Mouse (Mus musculus) midbrain, embryonic 12.5 days (tissue): ENCODE measurements around the gene Sept9. TPM values are rescaled to one million over a fixed set of nuclear protein-coding genes. Genes with fewer than 3 reads are reported as not detected.
"Not testable (repeated sequence)": the region's sequence is repeated elsewhere in the genome, so short reads cannot be mapped to it uniquely, and the experiment has no call there.

Experiments used
- ATAC-seq: fragments of 200-750 bp; cut with Nextera tagmentation; 2 replicates; pipeline ENCODE4 v1.8.0; 2017; ENCODE audit warnings: low read depth, moderate TSS enrichment, moderate library complexity; ENCODE audit not compliant: low FRiP score
- H3K27ac ChIP-seq: fragments of 300-500 bp; sonication (generic); replicated peaks from 2 replicates; pipeline ENCODE4 v1.5.1; 2016; ENCODE audit warnings: mild to moderate bottlenecking
- H3K27me3 ChIP-seq: fragments of 300-500 bp; sonication (generic); 2 replicates; pipeline ENCODE4 v1.6.1; 2016; ENCODE audit warnings: mild to moderate bottlenecking
- H3K36me3 ChIP-seq: fragments of 300-500 bp; sonication (generic); 2 replicates; pipeline ENCODE4 v1.6.1; 2016
- H3K4me1 ChIP-seq: fragments of 300-500 bp; sonication (generic); 2 replicates; pipeline ENCODE4 v1.6.1; 2016
- H3K4me2 ChIP-seq: fragments of 300-500 bp; sonication (generic); replicated peaks from 2 replicates; pipeline ENCODE4 v1.6.1; 2016; ENCODE audit warnings: mild to moderate bottlenecking, moderate library complexity
- H3K4me3 ChIP-seq: fragments of 300-500 bp; sonication (generic); 2 replicates; pipeline ENCODE4 v1.5.1; 2016; ENCODE audit warnings: mild to moderate bottlenecking
- H3K9ac ChIP-seq: fragments of 300-500 bp; sonication (generic); replicated peaks from 2 replicates; pipeline ENCODE4 v1.6.1; 2016; ENCODE audit warnings: mild to moderate bottlenecking, moderate library complexity
- H3K9me3 ChIP-seq: fragments of 300-500 bp; sonication (generic); 2 replicates; pipeline ENCODE4 v1.6.1; 2016; ENCODE audit warnings: mild to moderate bottlenecking
- WGBS: fragments of 180-500 bp; shearing (Covaris S2); methylation state at CpG from one replicate; pipeline ENCODE4 v1.1.7; 2016; 5-methylcytosine and 5-hydroxymethylcytosine counted together
- polyA plus RNA-seq: library from polyadenylated mRNA; unstranded; fragments of >200 nt; fragmentation: Nextera tagmentation; extraction: Ambion mirVana; gene quantifications from 2 replicates; pipeline ENCODE4 v1.2.1, GENCODE M21; 2016

The Sept9 gene
- polyA plus RNA-seq, 1 experiment from 2014 or later, result 176 TPM

DNA sequence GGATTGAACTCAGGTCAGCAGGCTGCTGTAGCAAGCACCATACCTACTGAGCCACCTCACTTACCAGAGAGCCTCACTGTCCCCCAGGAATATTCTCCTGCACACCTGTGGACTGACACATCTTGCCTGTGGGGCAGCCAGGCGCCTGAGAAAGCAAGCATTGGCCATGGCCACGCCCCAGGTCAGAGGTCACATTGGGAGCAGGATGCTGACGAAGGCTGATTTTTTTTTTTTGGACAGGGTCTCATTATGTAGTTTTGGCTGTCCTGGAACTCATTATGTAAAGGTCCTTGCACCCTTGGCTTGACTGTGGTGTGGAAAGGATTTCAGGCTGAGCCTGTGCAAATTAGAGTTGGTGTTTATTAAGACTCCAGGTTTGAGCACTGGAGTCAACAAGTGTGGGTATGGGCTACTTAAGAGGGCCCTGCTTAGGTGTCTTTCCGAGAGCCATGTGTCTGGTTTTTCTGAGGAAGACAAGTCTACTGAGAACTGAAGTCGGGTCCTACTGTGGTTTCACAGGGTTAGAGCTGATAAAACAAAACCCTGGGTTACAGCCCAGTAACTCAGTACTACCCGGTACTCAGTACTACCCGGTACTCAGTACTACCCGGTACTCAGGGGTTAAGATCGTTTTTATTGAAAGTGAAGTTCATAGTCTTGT, 122.0 kb downstream of the Sept9 start:
- Histone ChIP-seq H3K27me3 (no peaks in the 10 kb centered on the region), H3K4me3 (no peak overlapping the region), H3K4me2 (no peak overlapping the region), H3K4me1 (peaks cover 62% of the 10 kb centered on the region), H3K36me3 (no peaks in the 10 kb centered on the region), H3K27ac (no peak overlapping the region), H3K9me3 (no peaks in the 10 kb centered on the region), H3K9ac (no peak overlapping the region)
- no peak for ATAC-seq
- WGBS, result 73% methylated on average over 9 of the region's 9 CpGs

DNA sequence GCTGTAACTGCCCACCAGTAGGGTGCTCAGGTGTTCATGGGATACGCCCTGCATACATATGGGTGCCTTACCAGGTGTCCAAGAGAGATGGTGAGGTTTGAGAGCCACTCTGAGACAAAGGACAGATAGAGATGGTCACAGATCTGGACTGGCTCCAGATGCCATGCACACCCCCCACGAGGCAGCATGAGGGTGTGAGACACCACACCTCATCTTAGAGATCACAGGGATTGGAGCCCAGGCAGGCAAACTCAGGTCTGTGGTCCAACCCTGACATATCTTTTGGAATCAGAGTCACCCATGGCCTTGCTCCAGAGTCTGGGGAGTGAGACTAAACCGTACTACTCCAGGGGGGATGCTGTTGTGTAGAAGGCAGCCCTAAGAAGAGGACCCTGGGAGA, 122.8 kb downstream of the Sept9 start:
- Histone ChIP-seq H3K9ac (no peak overlapping the region), H3K9me3 (no peaks in the 10 kb centered on the region), H3K4me1 (peaks cover 62% of the 10 kb centered on the region), H3K36me3 (no peaks in the 10 kb centered on the region), H3K4me3 (no peak overlapping the region), H3K4me2 (no peak overlapping the region), H3K27me3 (no peaks in the 10 kb centered on the region), H3K27ac (no peak overlapping the region)
- no peak for ATAC-seq
- 93% methylated on average over 3 of the region's 3 CpGs for WGBS

DNA sequence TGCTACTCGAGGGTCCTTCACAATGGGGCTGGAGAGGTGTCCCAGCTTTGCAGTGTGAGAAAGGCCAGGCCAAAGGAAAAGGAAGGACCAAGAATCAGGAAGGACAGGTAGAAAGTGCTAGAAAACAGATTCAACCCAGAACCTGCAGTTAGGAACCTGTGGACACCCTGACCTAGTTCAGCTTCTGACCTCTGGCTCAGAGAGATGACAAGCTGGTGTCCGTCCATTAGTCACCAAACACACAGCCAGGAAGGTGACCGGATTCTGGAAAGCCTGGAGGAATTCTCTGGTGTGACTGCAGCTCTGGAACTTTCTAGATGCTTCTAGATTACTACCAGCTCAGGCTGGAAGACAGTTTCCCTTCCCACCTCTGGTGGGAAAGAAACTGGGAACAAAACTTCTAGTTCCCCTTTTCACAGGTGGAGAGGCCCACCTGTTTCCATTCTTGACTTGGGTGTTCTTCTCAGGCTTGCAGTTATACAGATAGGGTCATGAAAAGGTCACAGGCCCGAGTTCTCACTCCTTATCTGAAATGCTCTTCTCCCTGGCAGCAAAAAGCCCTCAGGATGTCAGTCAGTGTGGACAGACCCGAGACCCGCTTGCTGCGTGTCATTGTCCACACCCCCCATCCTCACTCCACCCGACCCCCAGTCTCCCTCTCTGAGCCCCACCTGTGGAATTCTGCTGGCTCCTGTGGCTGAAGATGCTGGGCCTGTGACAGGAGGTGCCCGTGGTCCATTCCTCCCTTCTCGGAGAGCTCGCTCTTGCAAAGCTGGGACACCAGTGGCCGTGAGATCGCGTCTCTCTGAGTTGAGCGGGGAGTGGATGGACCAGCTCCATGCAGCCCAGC, 123.5 kb downstream of the Sept9 start:
- Histone ChIP-seq H3K4me2 (no peak overlapping the region), H3K4me1 (peaks cover 56% of the 10 kb centered on the region), H3K9ac (no peak overlapping the region), H3K36me3 (no peaks in the 10 kb centered on the region), H3K27ac (no peak overlapping the region), H3K9me3 (no peaks in the 10 kb centered on the region), H3K4me3 (no peak overlapping the region), H3K27me3 (no peaks in the 10 kb centered on the region)
- WGBS, result 87% methylated on average over 15 of the region's 15 CpGs
- ATAC-seq, result no peak

DNA sequence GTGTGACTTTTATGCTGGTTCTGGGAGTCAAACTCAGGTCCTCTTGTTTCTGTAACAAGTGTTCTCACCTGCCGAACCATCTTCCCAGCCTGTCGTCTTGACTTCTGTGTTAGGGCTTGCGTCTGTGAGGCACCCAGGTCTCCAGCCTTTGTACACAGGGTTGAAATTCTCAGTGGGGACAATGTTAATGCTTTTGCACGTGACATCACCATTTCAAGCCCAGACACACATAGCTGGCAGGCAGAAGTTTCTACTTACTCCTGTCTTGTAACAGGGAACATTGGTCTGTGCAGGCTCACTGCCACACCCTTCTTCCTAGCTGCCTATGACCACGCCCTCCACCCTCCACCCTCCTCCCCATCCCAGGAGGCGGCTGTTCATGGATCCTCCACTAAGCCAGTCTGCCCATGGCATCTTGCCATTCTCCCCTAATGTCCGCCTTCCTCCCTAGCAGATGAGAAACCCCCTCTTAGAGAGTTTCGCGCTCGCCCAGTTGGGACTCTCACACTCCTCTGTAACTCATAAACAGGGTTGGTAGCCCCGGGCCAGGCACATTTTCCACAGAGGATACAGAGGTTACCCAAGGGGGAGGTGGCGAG, 124.6 kb downstream of the Sept9 start:
- Histone ChIP-seq H3K27me3 (no peaks in the 10 kb centered on the region), H3K9ac (no peak overlapping the region), H3K9me3 (no peaks in the 10 kb centered on the region), H3K36me3 (no peaks in the 10 kb centered on the region), H3K4me2 (no peak overlapping the region), H3K4me1 (peaks cover 45% of the 10 kb centered on the region), H3K4me3 (no peak overlapping the region), H3K27ac (no peak overlapping the region; the same call in 1 of the 2 replicates)
- 81% methylated on average over 12 of the region's 12 CpGs for WGBS
- ATAC-seq, result no peak

DNA sequence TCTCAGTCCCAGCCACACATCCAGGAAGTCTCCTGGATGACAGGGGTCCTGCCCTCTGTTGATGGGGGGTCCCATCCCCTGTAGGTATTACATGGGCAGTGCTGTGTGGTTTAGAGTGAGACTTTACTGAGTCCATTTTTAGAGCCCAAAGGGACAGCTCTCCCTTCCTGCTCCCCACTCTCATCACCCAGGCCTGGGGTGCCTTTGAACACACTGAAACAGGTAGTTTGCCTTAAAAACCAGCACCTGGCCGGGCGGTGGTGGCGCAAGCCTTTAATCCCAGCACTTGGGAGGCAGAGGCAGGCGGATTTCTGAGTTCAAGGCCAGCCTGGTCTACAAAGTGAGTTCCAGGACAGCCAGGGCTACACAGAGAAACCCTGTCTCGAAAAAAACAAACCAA, 125.3 kb downstream of the Sept9 start:
- not testable (repeated sequence) for H3K9me3 ChIP-seq, ATAC-seq, H3K9ac ChIP-seq, H3K4me3 ChIP-seq, H3K27ac ChIP-seq, H3K4me2 ChIP-seq, H3K36me3 ChIP-seq, H3K27me3 ChIP-seq
- H3K4me1 ChIP-seq, result peaks cover 38% of the 10 kb centered on the region
- WGBS, result 91% methylated on average over 5 of the region's 5 CpGs

DNA sequence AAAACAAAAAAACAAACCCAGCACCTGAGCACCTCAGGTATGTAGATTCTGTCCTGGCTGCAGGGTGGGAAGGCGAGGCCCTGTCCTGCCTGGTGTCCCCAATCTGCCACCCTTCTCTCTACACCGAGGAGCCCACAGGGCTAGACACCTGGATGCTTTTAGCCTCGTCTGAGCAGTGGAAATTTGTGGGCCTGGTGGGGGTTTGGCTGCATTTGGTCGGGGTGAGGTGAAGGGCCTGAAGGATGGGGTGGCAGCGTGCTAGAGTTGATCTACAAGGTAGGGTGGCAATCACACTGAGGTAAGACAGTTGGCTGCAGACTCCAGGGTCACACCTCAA, 125.6 kb downstream of the Sept9 start:
- H3K27me3 ChIP-seq, result no peaks in the 10 kb centered on the region
- H3K27ac ChIP-seq, result no peak overlapping the region
- no peak overlapping the region for H3K9ac ChIP-seq
- H3K4me1 ChIP-seq, result peaks cover 35% of the 10 kb centered on the region
- ATAC-seq, result no peak
- H3K9me3 ChIP-seq, result no peaks in the 10 kb centered on the region
- WGBS, result 76% methylated on average over 5 of the region's 5 CpGs
- H3K4me2 ChIP-seq, result no peak overlapping the region
- no peak overlapping the region for H3K4me3 ChIP-seq
- H3K36me3 ChIP-seq, result no peaks in the 10 kb centered on the region

DNA sequence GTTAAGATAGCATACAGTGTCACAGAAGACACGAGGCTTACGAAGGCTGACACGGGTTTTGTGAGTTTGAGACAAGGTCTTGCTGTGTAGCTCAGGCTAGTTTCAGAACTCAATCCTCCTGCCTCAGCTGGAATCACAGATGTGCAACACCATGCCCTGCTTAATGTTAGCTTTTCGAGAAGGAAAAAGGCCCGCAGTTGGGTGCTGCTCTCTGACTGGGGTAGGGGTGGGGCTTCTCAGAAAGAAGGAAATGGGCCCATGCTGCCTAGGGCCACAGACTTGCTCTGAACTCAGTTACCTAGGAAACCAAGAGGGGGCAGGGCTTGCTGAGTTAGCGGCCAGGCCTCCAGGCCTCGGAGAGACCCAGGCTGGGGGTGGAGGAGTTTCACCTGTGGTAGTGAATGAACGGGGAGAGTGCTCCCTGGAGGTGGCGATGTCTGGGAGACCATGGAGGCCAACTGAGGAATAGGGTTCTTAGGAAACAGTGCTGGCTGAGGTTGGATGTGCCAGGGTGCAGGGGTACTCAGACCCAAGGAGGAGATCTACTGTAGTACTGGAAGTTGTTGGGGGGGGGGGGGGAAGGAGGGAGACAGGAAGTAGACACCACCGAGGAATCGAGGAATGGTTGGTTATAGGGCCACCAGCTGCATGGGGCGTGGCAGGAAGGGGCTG, 126.1 kb downstream of the Sept9 start:
- Histone ChIP-seq H3K4me1 (peaks cover 35% of the 10 kb centered on the region), H3K27ac (no peak overlapping the region)
- WGBS, result 35% methylated on average over 12 of the region's 12 CpGs

DNA sequence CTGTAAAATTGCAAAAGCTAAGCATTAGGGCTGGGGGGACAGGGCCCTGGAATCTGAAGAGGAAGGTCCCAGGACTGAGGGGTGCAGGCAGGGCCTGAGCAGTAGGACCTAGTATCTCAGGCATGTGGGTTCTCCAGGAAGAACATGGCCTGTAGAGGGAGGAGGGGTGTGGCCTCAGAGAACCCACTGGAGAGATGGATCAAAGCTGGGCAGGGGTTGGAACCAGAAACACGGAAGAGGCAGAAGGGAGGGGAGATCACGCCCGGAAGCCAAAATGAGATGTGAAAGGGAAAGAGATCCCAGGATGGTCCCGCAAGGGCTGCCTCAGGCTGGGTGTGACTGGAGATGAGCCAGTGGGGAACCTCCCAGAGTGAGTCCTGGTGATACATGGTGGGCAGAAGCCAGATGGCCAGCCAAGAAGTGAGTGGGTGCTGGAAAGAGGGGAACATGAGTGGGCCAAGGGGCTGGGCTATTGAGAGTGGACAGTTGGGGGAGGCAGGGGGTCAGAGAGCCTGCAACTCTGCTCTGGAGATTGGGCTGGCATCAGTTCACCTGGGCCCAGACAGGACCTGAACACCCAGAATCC, 126.8 kb downstream of the Sept9 start:
- Histone ChIP-seq H3K4me2 (no peak overlapping the region), H3K4me3 (no peak overlapping the region), H3K4me1 (peaks cover 41% of the 10 kb centered on the region), H3K36me3 (no peaks in the 10 kb centered on the region), H3K27ac (no peak overlapping the region), H3K9ac (no peak overlapping the region), H3K27me3 (no peaks in the 10 kb centered on the region), H3K9me3 (no peaks in the 10 kb centered on the region)
- no peak for ATAC-seq
- 73% methylated on average over 4 of the region's 4 CpGs for WGBS

More for the DNA sequence above, 126.1 kb downstream of the Sept9 start:
- H3K27me3 ChIP-seq, result no peaks in the 10 kb centered on the region
- H3K4me2 ChIP-seq, result no peak overlapping the region
- no peaks in the 10 kb centered on the region for H3K36me3 ChIP-seq
- H3K9me3 ChIP-seq, result no peaks in the 10 kb centered on the region
- no peak overlapping the region for H3K9ac ChIP-seq
- ATAC-seq, result no peak
- no peak overlapping the region for H3K4me3 ChIP-seq

DNA sequence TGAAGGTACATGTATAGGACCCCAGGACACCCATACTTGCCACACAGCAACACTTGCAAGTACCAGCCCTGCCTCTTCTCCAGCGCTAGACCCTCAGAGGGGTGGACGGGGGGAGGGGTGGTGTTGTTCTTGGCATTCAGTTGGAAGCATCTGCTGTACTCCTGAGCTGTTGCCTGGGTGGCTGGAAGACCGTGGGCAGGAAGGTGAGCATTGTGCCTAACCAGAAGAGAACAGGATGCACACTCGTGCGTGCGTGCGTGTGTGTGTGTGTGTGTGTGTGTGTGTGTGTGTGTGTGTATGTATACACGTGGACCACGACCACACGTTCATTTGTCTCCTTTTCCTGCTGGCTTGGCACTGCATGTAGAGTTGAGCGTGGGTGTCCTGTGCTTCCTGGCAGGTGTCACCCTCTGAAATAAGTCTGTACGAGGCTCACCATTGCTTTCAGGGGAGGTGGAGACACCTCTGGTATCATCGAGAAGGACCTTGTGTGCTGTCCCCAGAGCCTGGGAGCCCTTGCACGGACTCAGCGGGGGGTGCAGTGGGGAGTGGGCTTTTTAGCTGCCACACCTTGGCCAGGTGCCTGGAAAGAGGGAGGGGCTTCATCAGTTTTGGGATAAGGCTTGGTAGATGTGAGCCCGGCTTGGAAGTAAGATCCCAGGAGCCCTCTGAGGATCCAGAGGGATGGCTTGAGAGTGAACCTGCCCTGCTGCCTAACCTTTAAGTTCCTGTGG, 127.6 kb downstream of the Sept9 start:
- Histone ChIP-seq H3K9ac (no peak overlapping the region), H3K36me3 (no peaks in the 10 kb centered on the region), H3K27me3 (no peaks in the 10 kb centered on the region), H3K4me3 (no peak overlapping the region), H3K4me1 (peaks cover 48% of the 10 kb centered on the region), H3K4me2 (no peak overlapping the region), H3K27ac (no peak overlapping the region), H3K9me3 (no peaks in the 10 kb centered on the region)
- 76% methylated on average over 16 of the region's 16 CpGs for WGBS
- ATAC-seq, result no peak

DNA sequence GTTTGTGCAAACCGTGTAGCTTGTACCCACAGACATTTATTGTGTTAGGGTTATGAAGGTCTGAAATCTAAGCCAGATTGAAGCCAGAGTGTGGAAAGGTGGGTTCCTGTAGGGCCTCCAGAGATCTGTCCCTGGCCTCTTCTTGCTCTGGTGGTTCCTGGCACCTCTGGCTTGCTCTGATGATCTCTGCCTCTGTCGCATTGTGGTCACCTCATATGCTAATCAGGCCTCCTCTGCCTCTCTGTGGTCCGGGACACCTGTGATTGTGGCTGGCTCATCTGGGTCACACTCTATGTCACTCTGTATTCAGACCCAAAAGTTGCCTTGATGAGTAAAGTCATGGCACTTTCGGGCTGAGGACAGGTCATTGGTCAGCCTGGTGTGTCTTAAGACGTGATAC, 128.2 kb downstream of the Sept9 start:
- no peak overlapping the region for H3K4me2 ChIP-seq
- no peak overlapping the region for H3K4me3 ChIP-seq
- H3K27me3 ChIP-seq, result no peaks in the 10 kb centered on the region
- no peaks in the 10 kb centered on the region for H3K36me3 ChIP-seq
- no peak overlapping the region for H3K9ac ChIP-seq
- no peak overlapping the region for H3K27ac ChIP-seq
- ATAC-seq, result no peak
- 88% methylated on average over 5 of the region's 5 CpGs for WGBS
- H3K9me3 ChIP-seq, result no peaks in the 10 kb centered on the region
- peaks cover 48% of the 10 kb centered on the region for H3K4me1 ChIP-seq
